Mouse (Mus musculus) monocyte, adult 5-6 weeks (primary cell): ENCODE data around the gene Aox2. TPM values are rescaled to one million over a fixed set of nuclear protein-coding genes. Genes with fewer than 3 reads are reported as not detected.

Source experiments
- ATAC-seq: fragments of 153-309, 156-312 bp; replicated peaks from 2 replicates; pipeline ENCODE4 v1.8.0; 2017; ENCODE audit warnings: mild to moderate bottlenecking; ENCODE audit not compliant: low TSS enrichment, insufficient number of reproducible peaks, severe bottlenecking, poor library complexity, low FRiP score
- total RNA-seq: library from RNA; stranded (forward); fragments of 200-1000, 200-491, 200-594 nt; gene quantifications from 3 replicates; pipeline ENCODE4 v1.2.3, GENCODE M21; 2017

Aox2 gene
- total RNA-seq, 1 experiment from 2014 or later, result not detected

GRCm38 (mm10) chr1:58280939-58281624, 3.0 kb downstream of the Aox2 start:
- ATAC-seq, result no peak

- no peak for ATAC-seq
Observed at GRCm38 (mm10) chr1:58281625-58281988, 3.5 kb downstream of the Aox2 start.

- no peak for ATAC-seq
Observed at GRCm38 (mm10) chr1:58284505-58284904, 6.4 kb downstream of the Aox2 start.

- ATAC-seq, result no peak
Observed at GRCm38 (mm10) chr1:58288091-58288490, 10.0 kb downstream of the Aox2 start.

GRCm38 (mm10) chr1:58289863-58290469, 11.8 kb downstream of the Aox2 start:
- ATAC-seq, result no peak

- ATAC-seq, result no peak
Observed at GRCm38 (mm10) chr1:58291394-58292300, 13.5 kb downstream of the Aox2 start.

GRCm38 (mm10) chr1:58294730-58295129, 16.6 kb downstream of the Aox2 start:
- no peak for ATAC-seq

- peak; percentile 77 for ATAC-seq
Observed at GRCm38 (mm10) chr1:58296278-58296677, 18.2 kb downstream of the Aox2 start.

GRCm38 (mm10) chr1:58296821-58297220, 18.7 kb downstream of the Aox2 start:
- ATAC-seq, result no peak

- no peak for ATAC-seq
Observed at GRCm38 (mm10) chr1:58298347-58298746, 20.2 kb downstream of the Aox2 start.

GRCm38 (mm10) chr1:58301073-58301472, 22.9 kb downstream of the Aox2 start:
- no peak for ATAC-seq

GRCm38 (mm10) chr1:58302015-58302414, 23.9 kb downstream of the Aox2 start:
- ATAC-seq, result no peak

- no peak for ATAC-seq
Observed at GRCm38 (mm10) chr1:58303009-58303408, 24.9 kb downstream of the Aox2 start.

- ATAC-seq, result no peak; the same call in 1 of the 2 replicates
Observed at GRCm38 (mm10) chr1:58303726-58304125, 25.6 kb downstream of the Aox2 start.

- no peak for ATAC-seq
Observed at GRCm38 (mm10) chr1:58304296-58304695, 26.2 kb downstream of the Aox2 start.

- no peak for ATAC-seq
Observed at GRCm38 (mm10) chr1:58307181-58307580, 29.1 kb downstream of the Aox2 start.

GRCm38 (mm10) chr1:58308594-58308993, 30.5 kb downstream of the Aox2 start:
- no peak for ATAC-seq

GRCm38 (mm10) chr1:58309853-58310252, 31.7 kb downstream of the Aox2 start:
- ATAC-seq, result no peak

- ATAC-seq, result no peak
Observed at GRCm38 (mm10) chr1:58311221-58311864, 33.2 kb downstream of the Aox2 start.
